Mouse (Mus musculus) gastrocnemius, postnatal 14 days (tissue): ENCODE measurements around the gene Tsg101. TPM values are rescaled to one million over a fixed set of nuclear protein-coding genes. Genes with fewer than 3 reads are reported as not detected.

Experiments
- DNase-seq: peaks from one replicate; pipeline ENCODE4 v3.0.0; 2021; ENCODE audit warnings: mixed read lengths
- intact Hi-C: fragments of 180-260 bp; cut with DNase I; formaldehyde crosslinking; loops from one replicate; pipeline ENCODE4 v1.15.1; 2025; ENCODE audit warnings: low total_unique reads
- long read RNA-seq, 2 experiments: library from polyadenylated mRNA; stranded (forward); transcript quantifications; one replicate each; pipeline ENCODE4 v2.0.0; 2021
- total RNA-seq, 2 experiments: library from RNA; stranded (reverse); gene quantifications; 2 replicates each; pipeline ENCODE4 v1.2.3; 2021

The Tsg101 gene
- 10 to 100 TPM; 43.4 to 49.2 TPM for total RNA-seq
- long read RNA-seq, experiment 1, transcript Tsg101-201 (10 exons, 1,949 nt) = major isoform, 81 of 107 reads
- long read RNA-seq, experiment 1, partial matches to known transcripts = 1 of 107 reads
- long read RNA-seq, experiment 1, other reads (novel, unspliced or antisense) = 25 of 107 reads
- long read RNA-seq, experiment 2, transcript Tsg101-201 (10 exons, 1,949 nt) = major isoform, 94 of 134 reads
- long read RNA-seq, experiment 2, partial matches to known transcripts = 1 of 134 reads
- long read RNA-seq, experiment 2, other reads (novel, unspliced or antisense) = 39 of 134 reads

- DNase-seq = peak; percentile 94
- intact Hi-C loops = loop anchor here (10.0 kb wide), 1 partner anchor 115 kb away; no protein-coding TSS in a partner anchor
These were observed at the start of gene Tsg101 for GRCm38 (mm10) chr7:46919551-46920176. Gene Tsg101 (minus strand): TSS chr7:46919969.

GRCm38 (mm10) chr7:46964070-46964469 is 44.3 kb upstream of the Tsg101 start:
- no peak for DNase-seq
- intact Hi-C loops = no loop called here

- DNase-seq = peak; percentile 56
- intact Hi-C loops = loop anchor here (2.0 kb wide), 1 partner anchor 52 kb away; no protein-coding TSS in a partner anchor
These were observed 43.2 kb upstream of the Tsg101 start for GRCm38 (mm10) chr7:46962806-46963618.

GRCm38 (mm10) chr7:46962132-46962531 is 42.4 kb upstream of the Tsg101 start:
- intact Hi-C loops = loop anchor here (2.0 kb wide), 1 partner anchor 53 kb away; no protein-coding TSS in a partner anchor
- no peak for DNase-seq

- intact Hi-C loops = no loop called here
These were observed 41.2 kb upstream of the Tsg101 start for GRCm38 (mm10) chr7:46960991-46961390.

GRCm38 (mm10) chr7:46958853-46959252 is 39.1 kb upstream of the Tsg101 start:
- intact Hi-C loops = no loop called here
- no peak for DNase-seq

More at GRCm38 (mm10) chr7:46960991-46961390, 41.2 kb upstream of the Tsg101 start:
- DNase-seq = no peak

- peak; percentile 94 for DNase-seq
- intact Hi-C loops = no loop called here
These were observed 38.3 kb upstream of the Tsg101 start, which contains the start of gene Uevld for GRCm38 (mm10) chr7:46957831-46958691. Gene Uevld (minus strand): TSS chr7:46958527.

GRCm38 (mm10) chr7:46935847-46936246 is 16.1 kb upstream of the Tsg101 start:
- intact Hi-C loops = no loop called here
- DNase-seq = peak; percentile 6

GRCm38 (mm10) chr7:46934788-46935187 is 15.0 kb upstream of the Tsg101 start:
- no peak for DNase-seq
- intact Hi-C loops = no loop called here

GRCm38 (mm10) chr7:46931370-46931769 is 11.6 kb upstream of the Tsg101 start:
- intact Hi-C loops = no loop called here
- no peak for DNase-seq

GRCm38 (mm10) chr7:46928291-46928690 is 8.5 kb upstream of the Tsg101 start:
- no peak for DNase-seq
- intact Hi-C loops = no loop called here

- no peak for DNase-seq
- intact Hi-C loops = no loop called here
These were observed 2.3 kb upstream of the Tsg101 start for GRCm38 (mm10) chr7:46922075-46922474.

GRCm38 (mm10) chr7:46918678-46919371 is 944 bp downstream of the Tsg101 start:
- DNase-seq = no peak
- intact Hi-C loops = loop anchor here (10.0 kb wide), 1 partner anchor 114 kb away; no protein-coding TSS in a partner anchor

GRCm38 (mm10) chr7:46916376-46916775 is 3.4 kb downstream of the Tsg101 start:
- no peak for DNase-seq
- intact Hi-C loops = loop anchor here (10.0 kb wide), 1 partner anchor 112 kb away; no protein-coding TSS in a partner anchor

- intact Hi-C loops = loop anchor here (10.0 kb wide), 1 partner anchor 106 kb away; no protein-coding TSS in a partner anchor
- no peak for DNase-seq
These were observed 8.5 kb downstream of the Tsg101 start for GRCm38 (mm10) chr7:46911250-46911649.

GRCm38 (mm10) chr7:46899343-46899742 is 20.4 kb downstream of the Tsg101 start:
- DNase-seq = no peak
- intact Hi-C loops = loop anchor here (10.0 kb wide), 1 partner anchor 85 kb away; no protein-coding TSS in a partner anchor

GRCm38 (mm10) chr7:46895511-46895910 is 24.3 kb downstream of the Tsg101 start:
- intact Hi-C loops = loop anchor here (10.0 kb wide), 1 partner anchor 81 kb away; no protein-coding TSS in a partner anchor
- no peak for DNase-seq

GRCm38 (mm10) chr7:46883304-46883703 is 36.5 kb downstream of the Tsg101 start:
- no peak for DNase-seq

More at GRCm38 (mm10) chr7:46883304-46883703, 36.5 kb downstream of the Tsg101 start:
- intact Hi-C loops = no loop called here
